Mouse (Mus musculus): ENCODE measurements around the gene Jak1.

The Jak1 gene

DNA sequence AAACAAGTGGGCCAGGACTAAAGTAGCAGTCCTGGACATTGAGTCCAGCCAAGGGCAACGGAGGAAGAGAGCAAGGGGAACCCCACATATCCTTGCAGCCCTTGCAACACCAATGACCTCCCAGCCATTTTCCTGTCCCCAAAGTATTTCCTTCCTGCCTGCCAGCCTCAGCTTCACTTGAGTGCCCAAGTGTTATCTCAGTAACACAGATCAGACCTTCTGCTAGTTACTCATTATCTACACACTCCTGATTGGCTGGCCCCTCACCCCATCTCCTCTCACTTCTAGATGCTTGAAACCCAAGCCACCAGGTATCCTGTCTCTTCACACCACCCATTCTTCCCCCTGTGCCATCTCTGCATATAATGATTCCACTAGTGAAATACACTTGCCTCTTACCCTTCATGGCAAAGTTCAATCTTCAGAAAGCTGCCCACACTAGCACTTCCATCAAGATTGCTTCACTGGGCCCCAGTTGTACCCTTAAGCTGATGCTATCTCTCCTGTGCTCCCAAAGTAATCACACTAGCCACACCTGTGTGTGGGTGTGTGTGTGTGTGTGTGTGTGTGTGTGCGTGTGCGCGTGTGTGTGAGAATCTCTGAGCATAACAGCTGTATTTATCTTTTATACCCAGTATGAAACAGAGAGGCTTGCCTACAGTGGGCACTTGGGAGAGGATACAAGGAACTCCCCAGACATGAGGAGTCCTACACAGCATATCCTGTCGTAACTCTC, 72.7 kb downstream of the Jak1 start:
- DNase-seq (ENCODE audit: low read depth, low spot score), result no peak

DNA sequence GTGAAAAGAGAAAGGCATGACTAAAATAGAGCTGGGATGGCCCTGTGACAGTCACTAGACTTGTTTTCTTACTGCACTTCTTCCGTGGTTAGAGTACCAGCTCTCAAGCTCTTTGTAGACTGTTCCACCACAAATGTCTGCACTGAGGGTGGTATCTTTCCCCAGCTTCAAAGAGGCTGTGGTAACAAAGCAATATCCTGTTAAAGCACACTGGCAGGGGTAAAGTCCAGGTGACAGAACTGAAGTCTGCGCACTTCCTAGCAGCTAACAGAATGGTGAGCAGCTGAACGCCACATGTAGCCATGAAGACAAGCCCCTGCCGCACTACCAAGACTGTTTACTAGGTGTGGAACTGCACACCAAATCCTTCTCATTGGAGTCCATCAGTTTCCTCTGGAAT, 77.7 kb downstream of the Jak1 start:
- no peak for DNase-seq (ENCODE audit: low read depth, low spot score)

- DNase-seq (ENCODE audit: low read depth, low spot score), result no peak
Observed at GRCm38 (mm10) chr4:101186591-101186990, 78.5 kb downstream of the Jak1 start.

DNA sequence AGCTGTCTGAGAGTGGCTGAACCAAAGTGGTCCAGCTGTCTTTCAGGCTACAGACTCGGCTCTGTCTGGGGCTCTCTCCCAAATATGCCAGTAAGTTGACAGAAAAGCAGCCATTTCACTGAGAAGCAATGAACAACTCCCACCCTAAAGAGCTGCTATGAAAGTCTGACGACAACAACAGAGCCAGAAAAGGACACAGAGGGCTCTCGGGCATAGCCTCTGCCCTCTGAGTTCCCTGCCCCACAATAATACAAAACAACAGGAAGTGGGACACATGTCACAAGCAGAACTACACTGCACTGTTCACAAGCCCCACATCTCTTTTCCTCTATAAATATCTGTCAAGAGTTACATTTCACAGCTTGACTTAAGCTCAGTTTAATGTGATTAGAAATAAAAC, 79.9 kb downstream of the Jak1 start:
- DNase-seq (ENCODE audit: low read depth, low spot score), result no peak

DNA sequence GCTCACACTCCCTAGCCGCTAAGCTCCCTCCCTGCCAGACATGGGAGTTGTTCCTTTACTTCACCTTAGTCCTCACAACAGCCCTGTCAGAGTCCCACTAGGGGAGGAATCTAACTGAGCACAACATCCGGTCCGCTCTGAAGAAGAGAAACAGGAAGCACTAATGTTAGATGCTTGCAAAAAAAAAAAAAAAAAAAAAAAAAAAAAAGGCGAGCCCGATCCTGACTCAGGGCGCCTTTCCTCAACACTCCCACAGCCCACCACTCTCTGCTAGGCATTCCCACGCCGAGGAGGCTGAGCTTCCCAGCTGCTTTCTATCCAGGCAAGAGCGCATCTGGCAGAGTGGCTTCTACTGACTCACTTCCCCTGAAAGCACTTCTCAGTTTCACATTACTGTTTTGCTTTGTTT, 82.5 kb downstream of the Jak1 start:
- no peak for DNase-seq (ENCODE audit: low read depth, low spot score)

GRCm38 (mm10) chr4:101180681-101181080, 84.4 kb downstream of the Jak1 start:
- DNase-seq (ENCODE audit: low read depth, low spot score), result no peak

GRCm38 (mm10) chr4:101179836-101180235, 85.2 kb downstream of the Jak1 start:
- no peak for DNase-seq (ENCODE audit: low read depth, low spot score)

DNA sequence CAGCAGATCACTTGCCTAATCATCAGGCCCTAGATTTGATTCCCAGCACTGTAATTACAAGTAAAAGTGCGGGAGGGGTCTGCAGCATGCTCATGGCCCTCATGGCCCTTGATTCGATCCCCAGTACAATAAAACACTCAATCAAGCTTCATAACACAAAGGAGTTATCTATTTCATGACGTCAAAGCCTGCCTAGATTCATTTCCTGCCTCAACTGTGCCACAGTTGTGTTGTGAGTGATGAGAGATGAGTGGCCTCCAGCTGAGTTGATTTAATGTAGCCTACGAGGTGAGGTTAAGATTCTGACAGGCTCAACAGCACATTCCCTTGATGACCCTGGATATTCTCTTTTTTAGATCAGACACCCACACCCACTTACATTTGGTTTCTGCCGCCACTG, 86.0 kb downstream of the Jak1 start:
- DNase-seq (ENCODE audit: low read depth, low spot score), result no peak

GRCm38 (mm10) chr4:101177796-101178195, 87.3 kb downstream of the Jak1 start:
- no peak for DNase-seq (ENCODE audit: low read depth, low spot score)

DNA sequence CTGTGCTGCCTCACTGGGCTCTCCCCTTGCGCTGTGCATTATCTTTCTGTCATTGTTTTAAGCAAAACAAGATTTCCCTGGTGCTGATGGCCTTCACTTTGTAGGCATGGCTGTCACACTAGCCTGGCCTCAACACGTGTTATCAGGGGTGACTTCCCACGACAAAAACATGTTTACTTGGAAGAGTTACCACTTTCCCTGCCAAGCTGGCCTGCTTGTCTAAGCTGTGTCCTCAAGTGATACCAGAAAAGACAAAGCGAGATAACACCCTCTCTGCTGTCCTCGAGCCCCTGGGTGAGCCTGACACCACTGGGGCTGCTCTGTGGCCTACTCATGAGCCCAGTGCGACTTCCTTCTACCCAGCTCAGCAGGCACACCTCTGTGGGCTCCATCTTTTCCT, 89.0 kb downstream of the Jak1 start:
- DNase-seq (ENCODE audit: low read depth, low spot score), result no peak

DNA sequence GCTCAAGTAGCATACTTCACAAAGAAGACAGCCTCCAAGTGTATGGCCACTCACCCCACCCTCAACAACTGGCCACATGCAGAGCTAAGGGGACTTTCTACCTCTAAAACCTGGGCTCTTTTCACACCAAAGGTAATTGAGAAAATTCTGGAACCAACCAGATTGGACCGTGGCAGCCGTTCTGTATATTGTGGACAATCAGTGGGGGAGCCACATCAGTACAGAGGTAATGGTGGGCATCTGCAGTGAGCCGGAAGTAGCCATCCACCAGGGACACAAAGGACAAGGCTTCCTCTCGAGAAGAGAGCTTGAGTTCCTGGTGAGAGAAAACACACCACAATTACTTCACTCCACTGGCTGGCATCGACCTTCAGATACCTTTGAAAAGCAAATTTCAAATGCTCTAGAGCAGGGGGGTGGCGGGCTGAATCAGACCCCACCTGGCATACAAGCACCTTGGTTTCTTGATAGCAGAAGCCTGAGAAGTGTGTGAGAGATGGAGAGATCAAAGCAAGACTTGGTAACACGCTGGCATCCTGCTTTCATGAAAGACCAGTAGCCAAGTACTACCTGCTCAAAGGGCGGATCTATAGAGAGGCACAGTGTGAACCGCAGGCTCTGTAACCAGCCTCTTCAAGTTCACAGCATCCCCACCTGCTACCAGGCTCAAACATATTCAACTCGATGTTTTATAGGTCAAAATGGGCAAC, 90.0 kb downstream of the Jak1 start:
- DNase-seq (ENCODE audit: low read depth, low spot score), result no peak

- no peak for DNase-seq (ENCODE audit: low read depth, low spot score)
Observed at GRCm38 (mm10) chr4:101172738-101173137, 92.3 kb downstream of the Jak1 start.

- peak; percentile 73 for DNase-seq (ENCODE audit: low read depth, low spot score)
Observed at GRCm38 (mm10) chr4:101168189-101168778, 96.8 kb downstream of the Jak1 start.

- DNase-seq (ENCODE audit: low read depth, low spot score), result no peak
Observed at GRCm38 (mm10) chr4:101167777-101168176, 97.3 kb downstream of the Jak1 start.

- DNase-seq (ENCODE audit: low read depth, low spot score), result no peak
Observed at GRCm38 (mm10) chr4:101165776-101166175, 99.3 kb downstream of the Jak1 start.

DNA sequence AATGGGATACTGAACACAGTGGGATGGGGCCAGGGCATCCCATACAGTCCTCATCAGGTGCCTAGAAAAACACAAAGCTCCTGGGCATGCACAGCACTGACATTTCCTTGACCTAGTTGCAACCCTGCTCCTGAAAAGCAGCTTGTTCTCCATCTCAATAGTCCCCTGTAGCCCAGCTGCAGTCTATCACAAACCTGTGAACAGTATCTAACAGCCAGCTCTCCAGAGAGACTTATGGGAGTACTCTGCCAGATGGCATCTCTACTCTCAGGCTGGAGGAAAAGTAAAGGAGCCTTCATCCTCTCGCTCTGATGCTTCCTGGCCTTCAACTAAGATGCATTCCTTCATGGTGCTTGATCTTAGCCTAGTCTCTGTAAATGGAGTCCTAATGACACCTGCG, 100.4 kb downstream of the Jak1 start:
- no peak for DNase-seq (ENCODE audit: low read depth, low spot score)

DNA sequence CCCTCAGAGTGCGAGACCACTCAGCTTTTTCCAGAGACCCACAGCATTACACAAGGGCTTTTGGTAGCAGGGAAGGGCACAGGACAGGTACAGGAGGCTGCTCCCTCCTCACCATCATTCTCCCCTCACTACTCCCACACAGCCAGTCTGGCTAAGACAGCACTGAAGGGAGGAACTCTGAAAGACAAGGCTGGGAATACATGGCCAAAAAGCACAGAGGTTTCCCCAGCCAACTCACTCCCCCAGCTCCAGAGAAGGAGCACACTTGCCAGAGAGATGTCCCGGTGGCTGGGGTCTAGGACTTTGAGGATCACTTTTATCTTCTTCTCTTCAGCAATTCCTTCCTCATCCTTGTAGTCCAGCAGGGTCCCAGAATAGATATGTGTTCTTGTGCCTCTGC, 100.9 kb downstream of the Jak1 start:
- no peak for DNase-seq (ENCODE audit: low read depth, low spot score)

DNA sequence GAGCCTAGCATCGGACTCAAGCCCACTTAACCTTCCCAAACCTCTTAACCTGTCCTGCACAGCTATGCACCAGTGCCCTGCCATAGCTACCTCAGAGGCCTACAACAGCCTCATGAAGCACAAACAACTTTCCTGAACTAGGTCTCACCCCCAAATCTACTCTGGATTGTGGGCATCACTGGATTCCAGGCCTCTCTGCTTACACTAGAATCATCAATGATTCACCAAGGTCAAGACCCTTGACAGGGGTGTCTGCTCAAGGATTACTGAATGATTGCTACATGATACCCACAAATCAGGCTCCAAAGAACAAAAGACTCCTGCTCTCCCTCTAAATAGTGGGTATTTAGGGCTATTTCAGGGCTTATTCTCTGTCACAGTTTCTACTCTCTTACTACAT, 104.3 kb downstream of the Jak1 start:
- DNase-seq (ENCODE audit: low read depth, low spot score), result no peak

DNA sequence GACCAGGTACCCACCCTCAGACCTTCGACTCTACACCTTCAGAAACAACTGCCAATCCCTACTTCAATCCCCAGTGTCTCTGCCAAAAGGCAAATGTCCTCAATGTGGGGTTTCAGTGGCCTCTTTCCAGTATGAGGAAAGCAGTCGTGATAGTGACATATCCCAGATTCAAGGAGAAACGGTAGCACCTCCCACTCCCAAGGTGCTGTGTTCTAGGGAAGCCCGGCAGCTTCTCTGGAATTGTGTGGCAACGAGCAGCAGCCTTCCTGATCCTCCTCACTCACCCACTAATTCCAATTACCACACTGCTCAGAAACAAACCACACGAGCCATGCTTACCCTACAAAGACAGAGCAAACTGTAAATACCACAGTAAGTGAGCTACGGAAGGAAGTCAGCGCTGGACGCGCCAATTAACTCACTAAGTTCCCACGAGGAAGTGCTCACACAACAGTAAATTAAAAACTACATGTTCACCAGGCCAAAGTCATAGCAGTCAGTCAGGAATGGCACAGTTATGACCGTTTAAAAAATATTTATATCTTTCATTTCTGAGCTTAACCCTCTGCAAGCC, 105.8 kb downstream of the Jak1 start:
- no peak for DNase-seq (ENCODE audit: low read depth, low spot score)

- DNase-seq (ENCODE audit: low read depth, low spot score), result no peak
Observed at GRCm38 (mm10) chr4:101158282-101158681, 106.8 kb downstream of the Jak1 start.

DNA sequence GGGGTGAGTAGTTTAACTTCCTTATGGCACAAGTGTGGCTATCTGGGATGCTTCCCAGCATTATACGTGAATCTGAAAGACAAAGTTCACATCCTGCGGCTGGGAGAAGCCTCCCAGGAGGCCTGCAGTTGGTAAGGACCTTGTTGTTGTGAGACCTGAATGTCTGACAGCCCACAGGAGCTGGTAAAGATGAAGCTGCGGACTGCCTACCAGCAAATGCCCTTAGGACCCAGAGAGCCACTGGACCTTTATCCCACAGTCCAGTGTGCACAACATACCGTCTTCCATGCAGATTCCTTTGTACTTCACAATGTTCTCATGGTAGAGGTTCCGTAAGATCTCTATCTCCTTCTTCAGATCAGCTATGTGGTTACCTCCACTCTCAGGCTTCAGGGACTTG, 107.6 kb downstream of the Jak1 start:
- no peak for DNase-seq (ENCODE audit: low read depth, low spot score)

DNA sequence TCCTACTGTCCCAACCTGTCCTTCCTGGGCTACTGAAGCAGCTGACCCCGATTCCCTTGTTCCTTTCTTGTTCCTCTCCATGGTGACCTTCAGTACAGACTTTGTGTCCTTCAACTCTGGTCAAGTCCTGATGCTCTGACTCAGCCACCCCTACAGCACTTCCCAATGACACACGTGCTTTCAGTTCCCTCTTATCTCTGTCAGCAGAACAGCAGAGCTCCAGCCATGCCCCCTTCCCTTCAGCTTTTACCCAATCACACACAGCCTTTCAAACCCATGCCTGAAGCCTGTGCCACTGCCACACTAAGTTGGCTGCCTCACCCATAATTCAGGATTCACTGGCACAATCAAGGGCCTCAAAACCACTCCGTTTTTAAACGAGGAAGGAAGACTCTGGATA, 109.5 kb downstream of the Jak1 start:
- peak; percentile 27 for DNase-seq (ENCODE audit: low read depth, low spot score)
